Mouse (Mus musculus) liver, embryonic 12.5 days (tissue): ENCODE measurements around the gene Hdac9. TPM values are rescaled to one million over a fixed set of nuclear protein-coding genes. Genes with fewer than 3 reads are reported as not detected.

ENCODE experiments used
- ATAC-seq: fragments of 200-750 bp; cut with Nextera tagmentation; 2 replicates; pipeline ENCODE4 v1.8.0; 2017; ENCODE audit warnings: moderate number of reproducible peaks, mild to moderate bottlenecking, moderate library complexity
- H3K27ac ChIP-seq: fragments of 300-500 bp; sonication (generic); 2 replicates; pipeline ENCODE4 v1.5.1; 2016; ENCODE audit warnings: mild to moderate bottlenecking
- H3K27me3 ChIP-seq: fragments of 300-500 bp; sonication (generic); replicated peaks from 2 replicates; pipeline ENCODE4 v1.6.1; 2016; ENCODE audit warnings: mild to moderate bottlenecking, moderate library complexity
- H3K36me3 ChIP-seq: fragments of 300-500 bp; sonication (generic); 2 replicates; pipeline ENCODE4 v1.6.1; 2016; ENCODE audit warnings: mild to moderate bottlenecking, moderate library complexity
- H3K4me1 ChIP-seq: fragments of 300-500 bp; sonication (generic); 2 replicates; pipeline ENCODE4 v1.6.1; 2016
- H3K4me2 ChIP-seq: fragments of 300-500 bp; sonication (generic); 2 replicates; pipeline ENCODE4 v1.6.1; 2016; ENCODE audit warnings: mild to moderate bottlenecking, moderate library complexity
- H3K4me3 ChIP-seq: fragments of 300-500 bp; sonication (generic); 2 replicates; pipeline ENCODE4 v1.5.1; 2016; ENCODE audit warnings: mild to moderate bottlenecking, moderate library complexity
- H3K9ac ChIP-seq: fragments of 300-500 bp; sonication (generic); 2 replicates; pipeline ENCODE4 v1.6.1; 2016; ENCODE audit warnings: mild to moderate bottlenecking, moderate library complexity
- H3K9me3 ChIP-seq: fragments of 300-500 bp; sonication (generic); replicated peaks from 2 replicates; pipeline ENCODE4 v1.6.1; 2016; ENCODE audit warnings: mild to moderate bottlenecking, moderate library complexity
- WGBS: fragments of 180-500 bp; shearing (Covaris S2); methylation state at CpG from one replicate; pipeline ENCODE4 v1.1.7; 2016; ENCODE audit not compliant: insufficient replicate concordance; 5-methylcytosine and 5-hydroxymethylcytosine counted together
- polyA plus RNA-seq: library from polyadenylated mRNA; unstranded; fragments of >200 nt; fragmentation: Nextera tagmentation; extraction: Ambion mirVana; gene quantifications from 2 replicates; pipeline ENCODE4 v1.2.1, GENCODE M21; 2016

The Hdac9 gene
- polyA plus RNA-seq, 1 experiment from 2014 or later: 1.5 TPM

- Histone ChIP-seq H3K4me1 (no peaks in the 10 kb centered on the region), H3K36me3 (no peaks in the 10 kb centered on the region), H3K4me2 (no peak overlapping the region), H3K9ac (no peak overlapping the region), H3K27me3 (no peaks in the 10 kb centered on the region), H3K4me3 (no peak overlapping the region), H3K27ac (no peak overlapping the region), H3K9me3 (no peaks in the 10 kb centered on the region)
- 60% methylated on average over 5 of the region's 5 CpGs for WGBS
- ATAC-seq: no peak
Observed at GRCm38 (mm10) chr12:34680576-34680975, 236.3 kb downstream of the Hdac9 start.

GRCm38 (mm10) chr12:34677110-34677509, 239.8 kb downstream of the Hdac9 start:
- no peak overlapping the region for H3K27ac ChIP-seq
- H3K36me3 ChIP-seq: no peaks in the 10 kb centered on the region
- H3K9me3 ChIP-seq: no peaks in the 10 kb centered on the region
- H3K27me3 ChIP-seq: no peaks in the 10 kb centered on the region
- no peak overlapping the region for H3K4me2 ChIP-seq
- 63% methylated on average over 6 of the region's 6 CpGs for WGBS
- no peak overlapping the region for H3K4me3 ChIP-seq
- no peaks in the 10 kb centered on the region for H3K4me1 ChIP-seq
- ATAC-seq: no peak
- no peak overlapping the region for H3K9ac ChIP-seq

GRCm38 (mm10) chr12:34674235-34674634, 242.7 kb downstream of the Hdac9 start:
- H3K4me1 ChIP-seq: no peaks in the 10 kb centered on the region
- H3K36me3 ChIP-seq: no peaks in the 10 kb centered on the region
- 41% methylated on average over 2 of the region's 2 CpGs for WGBS
- no peak overlapping the region for H3K27ac ChIP-seq
- H3K4me2 ChIP-seq: no peak overlapping the region
- H3K9me3 ChIP-seq: no peaks in the 10 kb centered on the region
- no peaks in the 10 kb centered on the region for H3K27me3 ChIP-seq
- H3K9ac ChIP-seq: no peak overlapping the region
- no peak for ATAC-seq
- no peak overlapping the region for H3K4me3 ChIP-seq

GRCm38 (mm10) chr12:34673539-34673938, 243.4 kb downstream of the Hdac9 start:
- Histone ChIP-seq H3K4me1 (no peaks in the 10 kb centered on the region), H3K4me3 (no peak overlapping the region), H3K27me3 (no peaks in the 10 kb centered on the region), H3K4me2 (no peak overlapping the region), H3K9ac (no peak overlapping the region), H3K36me3 (no peaks in the 10 kb centered on the region), H3K27ac (no peak overlapping the region), H3K9me3 (no peaks in the 10 kb centered on the region)
- WGBS: 70% methylated on average over 4 of the region's 4 CpGs
- ATAC-seq: no peak

GRCm38 (mm10) chr12:34664758-34665157, 252.1 kb downstream of the Hdac9 start:
- no peak overlapping the region for H3K9ac ChIP-seq
- H3K9me3 ChIP-seq: no peaks in the 10 kb centered on the region
- no peak for ATAC-seq
- H3K4me3 ChIP-seq: no peak overlapping the region
- no peak overlapping the region for H3K27ac ChIP-seq
- H3K4me2 ChIP-seq: no peak overlapping the region
- WGBS: 12% methylated on average over 3 of the region's 3 CpGs
- no peaks in the 10 kb centered on the region for H3K4me1 ChIP-seq
- H3K27me3 ChIP-seq: no peaks in the 10 kb centered on the region
- no peaks in the 10 kb centered on the region for H3K36me3 ChIP-seq

GRCm38 (mm10) chr12:34661378-34661777, 255.5 kb downstream of the Hdac9 start:
- Histone ChIP-seq H3K9ac (no peak overlapping the region), H3K27me3 (no peaks in the 10 kb centered on the region), H3K9me3 (no peaks in the 10 kb centered on the region), H3K27ac (no peak overlapping the region), H3K4me2 (no peak overlapping the region), H3K4me1 (no peaks in the 10 kb centered on the region), H3K4me3 (no peak overlapping the region), H3K36me3 (no peaks in the 10 kb centered on the region)
- no peak for ATAC-seq

- Histone ChIP-seq H3K4me2 (no peak overlapping the region), H3K4me3 (no peak overlapping the region), H3K36me3 (no peaks in the 10 kb centered on the region), H3K27me3 (no peaks in the 10 kb centered on the region), H3K9me3 (no peaks in the 10 kb centered on the region), H3K9ac (no peak overlapping the region), H3K4me1 (no peaks in the 10 kb centered on the region), H3K27ac (no peak overlapping the region)
- 55% methylated on average over 5 of the region's 5 CpGs for WGBS
- no peak for ATAC-seq
Observed at GRCm38 (mm10) chr12:34660027-34660426, 256.9 kb downstream of the Hdac9 start.

GRCm38 (mm10) chr12:34658568-34658967, 258.3 kb downstream of the Hdac9 start:
- WGBS: 45% methylated on average over 3 of the region's 3 CpGs
- ATAC-seq: no peak
- H3K36me3 ChIP-seq: no peaks in the 10 kb centered on the region

GRCm38 (mm10) chr12:34658119-34658518, 258.8 kb downstream of the Hdac9 start:
- H3K27me3 ChIP-seq: no peaks in the 10 kb centered on the region
- H3K36me3 ChIP-seq: no peaks in the 10 kb centered on the region
- no peak overlapping the region for H3K9ac ChIP-seq
- H3K27ac ChIP-seq: no peak overlapping the region
- no peaks in the 10 kb centered on the region for H3K4me1 ChIP-seq
- H3K4me2 ChIP-seq: no peak overlapping the region
- no peak for ATAC-seq
- H3K9me3 ChIP-seq: no peaks in the 10 kb centered on the region
- no peak overlapping the region for H3K4me3 ChIP-seq
- 44% methylated on average over 6 of the region's 6 CpGs for whole genome bisulfite sequencing

More at GRCm38 (mm10) chr12:34658568-34658967, 258.3 kb downstream of the Hdac9 start:
- Histone ChIP-seq H3K9ac (no peak overlapping the region), H3K9me3 (no peaks in the 10 kb centered on the region), H3K27me3 (no peaks in the 10 kb centered on the region), H3K4me2 (no peak overlapping the region), H3K4me3 (no peak overlapping the region), H3K27ac (no peak overlapping the region), H3K4me1 (no peaks in the 10 kb centered on the region)

GRCm38 (mm10) chr12:34653615-34654014, 263.3 kb downstream of the Hdac9 start:
- Histone ChIP-seq H3K36me3 (no peaks in the 10 kb centered on the region), H3K4me2 (no peak overlapping the region), H3K27me3 (no peaks in the 10 kb centered on the region), H3K4me3 (no peak overlapping the region), H3K9me3 (no peaks in the 10 kb centered on the region), H3K4me1 (no peaks in the 10 kb centered on the region), H3K27ac (no peak overlapping the region), H3K9ac (no peak overlapping the region)
- 20% methylated on average over 3 of the region's 3 CpGs for WGBS
- no peak for ATAC-seq

- H3K4me3 ChIP-seq: no peak overlapping the region
- no peak overlapping the region for H3K9ac ChIP-seq
- WGBS: 67% methylated on average over 3 of the region's 3 CpGs
- H3K27me3 ChIP-seq: no peaks in the 10 kb centered on the region
- H3K9me3 ChIP-seq: no peaks in the 10 kb centered on the region
- no peaks in the 10 kb centered on the region for H3K36me3 ChIP-seq
- H3K27ac ChIP-seq: no peak overlapping the region
- no peak overlapping the region for H3K4me2 ChIP-seq
- H3K4me1 ChIP-seq: no peaks in the 10 kb centered on the region
- ATAC-seq: no peak
Observed at GRCm38 (mm10) chr12:34648753-34649152, 268.1 kb downstream of the Hdac9 start.

GRCm38 (mm10) chr12:34641705-34642259, 275.1 kb downstream of the Hdac9 start:
- no peak overlapping the region for H3K4me3 ChIP-seq
- no peak overlapping the region for H3K4me2 ChIP-seq
- no peaks in the 10 kb centered on the region for H3K4me1 ChIP-seq
- WGBS: 61% methylated on average over 4 of the region's 4 CpGs
- no peaks in the 10 kb centered on the region for H3K9me3 ChIP-seq
- H3K27ac ChIP-seq: no peak overlapping the region
- no peak for ATAC-seq
- H3K36me3 ChIP-seq: no peaks in the 10 kb centered on the region
- H3K27me3 ChIP-seq: no peaks in the 10 kb centered on the region
- no peak overlapping the region for H3K9ac ChIP-seq
